Mouse (Mus musculus): ENCODE measurements at regions not wholly inside any gene's neighbourhood (a gene's known extent, or its start where the extent isn't known, plus 50 kb on each side); places are given as distances from the start of the nearest gene placed in this dataset.

GRCm38 (mm10) chr1:176352706-176353105 is 77.6 kb upstream of the Pld5 start (continued):
- no peak for TF ChIP-seq MAX (IDR thresholded peaks at IDR 0.05; ENCODE audit: low read length)
- TF ChIP-seq POLR2AphosphoS2 (IDR thresholded peaks at IDR 0.05; ENCODE audit: low read depth, low read length): no peak
- TF ChIP-seq ZNF384 (IDR thresholded peaks at IDR 0.05; ENCODE audit: low read depth, low read length): 0 out of 2 replicates have a peak, but pooled peaks have one; percentile 11
- TF ChIP-seq CTCF (conservative IDR thresholded peaks at IDR 0.05 in 1 of 2, IDR thresholded peaks at IDR 0.05 in 1 of 2; ENCODE audit: low read depth in 2 of 2, low read length in 2 of 2): no peak
- peak; percentile 40; the same call in 1 of the 2 replicates for TF ChIP-seq JUND (conservative IDR thresholded peaks at IDR 0.05; ENCODE audit: low read depth, low read length)
- peak; percentile 86 for TF ChIP-seq EP300 (IDR thresholded peaks at IDR 0.05; ENCODE audit: low read length)
- no peak for TF ChIP-seq NRF1 (IDR thresholded peaks at IDR 0.05; ENCODE audit: low read depth, low read length)
- peak; percentile 43; the same call in 1 of the 2 replicates for TF ChIP-seq JUN (IDR thresholded peaks at IDR 0.05; ENCODE audit: insufficient read depth, low read depth, low read length)
- no peak for TF ChIP-seq ZC3H11A (IDR thresholded peaks at IDR 0.05; ENCODE audit: low read depth, low read length)
- TF ChIP-seq ELF1 (IDR thresholded peaks at IDR 0.05; ENCODE audit: low read depth, low read length): no peak
- TF ChIP-seq ZMIZ1 (IDR thresholded peaks at IDR 0.05; ENCODE audit: low read depth, low read length): no peak
- no peak for TF ChIP-seq MXI1 (IDR thresholded peaks at IDR 0.05; ENCODE audit: low read depth, low read length)
- no peak for TF ChIP-seq CHD2 (IDR thresholded peaks at IDR 0.05; ENCODE audit: low read length)
- no peak for TF ChIP-seq UBTF (IDR thresholded peaks at IDR 0.05; ENCODE audit: low read depth, low read length)
- no peak for TF ChIP-seq PAX5 (IDR thresholded peaks at IDR 0.05; ENCODE audit: low read length)

DNA sequence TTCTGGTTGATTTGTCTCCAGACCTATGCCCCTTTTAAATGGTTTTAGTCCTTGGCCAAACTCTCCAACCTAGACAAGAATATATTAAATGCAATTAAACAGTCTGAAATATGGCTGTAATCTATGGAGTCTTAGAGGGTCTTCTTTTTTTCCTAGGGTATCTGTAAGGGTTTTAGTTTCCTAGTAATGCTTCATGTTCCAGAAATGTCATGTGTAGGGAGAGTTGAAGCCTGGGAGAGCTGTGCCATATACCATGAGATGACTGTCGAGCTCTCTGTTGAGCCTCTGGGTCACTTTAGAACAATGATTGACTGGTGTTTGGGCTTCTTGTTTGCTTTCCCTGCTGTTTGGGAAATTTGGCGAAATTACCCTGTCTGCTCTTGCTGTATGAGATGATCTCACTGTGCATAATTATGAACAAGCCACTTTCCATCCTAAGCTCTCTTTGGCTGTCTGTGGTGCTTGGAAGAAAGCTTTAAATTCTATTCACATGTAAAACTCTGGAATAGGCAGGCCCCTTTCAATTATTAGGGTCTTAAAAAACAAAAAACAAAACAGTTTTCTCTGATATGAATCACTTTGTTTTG is 74.9 kb upstream of the Pld5 start:
- Histone ChIP-seq H3K4me2 (ENCODE audit: insufficient read depth, low read depth, poor library complexity, severe bottlenecking) (peak overlapping the region; percentile 21; the same call in 1 of the 2 replicates), H3K79me2 (replicated peaks; ENCODE audit: control insufficient read depth, extremely low read depth, insufficient read depth, poor library complexity, severe bottlenecking) (no peaks in the 10 kb centered on the region), H3K27me3 (replicated peaks) (peaks cover 3% of the 10 kb centered on the region), H3K4me3 (replicated peaks in 1 of 3; ENCODE audit: low read depth in 2 of 3, low read length in 2 of 3, poor library complexity in 1 of 3) (no peak overlapping the region), H3K27ac (ENCODE audit: insufficient read depth, low read depth) (no peak overlapping the region), H3K9me3 (replicated peaks; ENCODE audit: low read length) (no peaks in the 10 kb centered on the region), H3K4me1 (ENCODE audit: control insufficient read depth in 1 of 2, insufficient read depth in 2 of 2) (peaks cover 5 to 39% of the 10 kb centered on the region in 2 experiments; a peak in 3 of 4 replicates), H3K36me3 (replicated peaks in 1 of 2; ENCODE audit: control insufficient read depth in 1 of 2, insufficient read depth in 1 of 2, low read length in 1 of 2) (no peaks in the 10 kb centered on the region), H3K9ac (ENCODE audit: insufficient read depth, low read depth) (no peak overlapping the region)
- dilution Hi-C loops (cut with MboI; ENCODE audit: extremely low pct_ligation_motif_present, extremely low pct_unique_long_range_greater_than_20kb, low sequenced_read_pairs): no loop called here
- in situ Hi-C loops (cut with MboI; ENCODE audit: low pct_ligation_motif_present, low pct_unique_long_range_greater_than_20kb, low sequenced_read_pairs): loop anchor here (25.0 kb wide), 1 partner anchor 362 kb away; no protein-coding TSS in a partner anchor
- no peak for DNase-seq (ENCODE audit: extremely low read depth)
- no peak for TF ChIP-seq POLR2AphosphoS2 (IDR thresholded peaks at IDR 0.05; ENCODE audit: low read depth, low read length)
- TF ChIP-seq CTCF (conservative IDR thresholded peaks at IDR 0.05 in 1 of 2, IDR thresholded peaks at IDR 0.05 in 1 of 2; ENCODE audit: low read depth in 2 of 2, low read length in 2 of 2): no peak
- TF ChIP-seq NRF1 (IDR thresholded peaks at IDR 0.05; ENCODE audit: low read depth, low read length): no peak
- TF ChIP-seq MAZ (IDR thresholded peaks at IDR 0.05; ENCODE audit: low read depth, low read length): no peak
- TF ChIP-seq JUND (conservative IDR thresholded peaks at IDR 0.05; ENCODE audit: low read depth, low read length): no peak
- no peak for TF ChIP-seq EP300 (IDR thresholded peaks at IDR 0.05; ENCODE audit: low read length)
- TF ChIP-seq MAFK (IDR thresholded peaks at IDR 0.05; ENCODE audit: insufficient replicate concordance, low read length): no peak

DNA sequence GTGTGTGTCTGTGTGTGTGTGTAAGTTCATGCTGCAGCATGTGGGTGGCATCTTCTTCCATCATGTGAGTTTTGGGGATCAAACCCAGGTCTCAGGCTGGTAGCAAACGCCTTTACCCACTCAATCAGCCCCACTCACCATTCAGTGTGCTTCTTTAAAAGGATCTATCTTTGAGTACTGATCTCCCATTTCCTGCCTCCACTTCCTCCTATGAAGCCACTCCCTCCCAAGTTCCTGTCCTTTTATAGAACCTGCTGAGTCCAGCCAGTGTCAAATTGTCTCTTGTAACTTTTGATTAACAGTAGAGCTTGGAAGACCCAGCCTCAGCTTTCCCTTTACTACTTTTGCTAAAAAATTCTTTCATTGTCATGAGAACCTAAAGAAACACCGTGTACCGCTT is 73.0 kb upstream of the Pld5 start:
- in situ Hi-C loops (cut with MboI; ENCODE audit: low pct_ligation_motif_present, low pct_unique_long_range_greater_than_20kb, low sequenced_read_pairs): loop anchor here (25.0 kb wide), 1 partner anchor 364 kb away; no protein-coding TSS in a partner anchor
- Histone ChIP-seq H3K4me2 (ENCODE audit: insufficient read depth, low read depth, poor library complexity, severe bottlenecking) (no peak overlapping the region), H3K79me2 (replicated peaks; ENCODE audit: control insufficient read depth, extremely low read depth, insufficient read depth, poor library complexity, severe bottlenecking) (no peaks in the 10 kb centered on the region), H3K36me3 (replicated peaks in 1 of 2; ENCODE audit: control insufficient read depth in 1 of 2, insufficient read depth in 1 of 2, low read length in 1 of 2) (no peaks in the 10 kb centered on the region), H3K4me1 (ENCODE audit: control insufficient read depth in 1 of 2, insufficient read depth in 2 of 2) (peaks cover 0 to 20% of the 10 kb centered on the region in 2 experiments; a peak in 2 of 4 replicates), H3K9me3 (replicated peaks; ENCODE audit: low read length) (no peaks in the 10 kb centered on the region), H3K9ac (ENCODE audit: insufficient read depth, low read depth) (no peak overlapping the region), H3K27me3 (replicated peaks) (no peaks in the 10 kb centered on the region), H3K27ac (ENCODE audit: insufficient read depth, low read depth) (no peak overlapping the region), H3K4me3 (replicated peaks in 1 of 3; ENCODE audit: low read depth in 2 of 3, low read length in 2 of 3, poor library complexity in 1 of 3) (no peak overlapping the region)
- dilution Hi-C loops (cut with MboI; ENCODE audit: extremely low pct_ligation_motif_present, extremely low pct_unique_long_range_greater_than_20kb, low sequenced_read_pairs): no loop called here
- TF ChIP-seq ELF1 (IDR thresholded peaks at IDR 0.05; ENCODE audit: low read depth, low read length) (no peak), NRF1 (IDR thresholded peaks at IDR 0.05; ENCODE audit: low read depth, low read length) (no peak), MAZ (IDR thresholded peaks at IDR 0.05; ENCODE audit: low read depth, low read length) (no peak), USF2 (conservative IDR thresholded peaks at IDR 0.05; ENCODE audit: low read depth, low read length) (no peak), ZMIZ1 (IDR thresholded peaks at IDR 0.05; ENCODE audit: low read depth, low read length) (no peak), RAD21 (IDR thresholded peaks at IDR 0.05; ENCODE audit: low read depth, low read length) (no peak), JUND (conservative IDR thresholded peaks at IDR 0.05; ENCODE audit: low read depth, low read length) (no peak)
- no peak for DNase-seq (ENCODE audit: extremely low read depth)

All from CH12.LX (cell line).